Mouse (Mus musculus) MEL (cell line): Measurements from ENCODE around the gene Myom1. TPM values are rescaled to one million over a fixed set of nuclear protein-coding genes. Genes with fewer than 3 reads are reported as not detected.

Source experiments
- DNase-seq: peaks from one replicate; pipeline ENCODE4 v3.0.0; 2011; ENCODE audit warnings: low read depth, low spot score
- H3K27ac ChIP-seq: 2 replicates; pipeline ENCODE4 v1.5.1; 2012; ENCODE audit warnings: low read depth, mild to moderate bottlenecking, control low read depth, low read length, moderate library complexity; ENCODE audit not compliant: control insufficient read depth
- H3K27me3 ChIP-seq, 2 experiments: fragments of 150-350 bp in 1 of 2; sonication (generic) in 1 of 2; 2 replicates each; pipeline ENCODE4 v1.6.1; 2012; ENCODE audit warnings: low read length in 2 of 2, mild to moderate bottlenecking in 2 of 2, improper control_type of control experiment in 1 of 2, moderate library complexity in 1 of 2; ENCODE audit not compliant: insufficient read depth in 2 of 2, control insufficient read depth in 1 of 2
- H3K36me3 ChIP-seq, 2 experiments: 2 replicates each; pipeline ENCODE4 v1.6.1; 2012 to 2014; ENCODE audit warnings: low read length in 2 of 2, improper control_type of control experiment in 1 of 2, inconsistent platforms in 1 of 2, mild to moderate bottlenecking in 1 of 2; ENCODE audit not compliant: insufficient read depth in 2 of 2, control insufficient read depth in 1 of 2
- H3K4me1 ChIP-seq, 2 experiments: fragments of 150-350 bp in 1 of 2; sonication (generic) in 1 of 2; 2 replicates each; pipeline ENCODE4 v1.6.1; 2012; ENCODE audit warnings: low read length in 2 of 2, improper control_type of control experiment in 1 of 2, mild to moderate bottlenecking in 1 of 2; ENCODE audit not compliant: insufficient read depth in 2 of 2, control insufficient read depth in 1 of 2
- H3K4me3 ChIP-seq, 2 experiments: fragments of 150-350 bp in 1 of 2; sonication (generic) in 1 of 2; 2 replicates each; pipeline ENCODE4 v1.5.1; 2012; ENCODE audit warnings: low read depth in 2 of 2, low read length in 2 of 2, mild to moderate bottlenecking in 2 of 2, moderate library complexity in 2 of 2, control low read depth in 1 of 2, improper control_type of control experiment in 1 of 2; ENCODE audit not compliant: control insufficient read depth in 1 of 2, insufficient read depth in 1 of 2
- H3K79me2 ChIP-seq: 2 replicates; pipeline ENCODE4 v1.6.1; 2012; ENCODE audit warnings: mild to moderate bottlenecking, low read length, moderate library complexity; ENCODE audit not compliant: control insufficient read depth, poor library complexity, insufficient read depth
- H3K9ac ChIP-seq: 2 replicates; pipeline ENCODE4 v1.6.1; 2012; ENCODE audit warnings: low read depth, mild to moderate bottlenecking, control low read depth, low read length, moderate library complexity; ENCODE audit not compliant: control insufficient read depth, poor library complexity, severe bottlenecking
- H3K9me3 ChIP-seq: fragments of 150-350 bp; sonication (generic); replicated peaks from 2 replicates; pipeline ENCODE4 v1.6.1; 2012; ENCODE audit warnings: mild to moderate bottlenecking, low read length, improper control_type of control experiment, moderate library complexity; ENCODE audit not compliant: insufficient read depth
- BHLHE40 ChIP-seq: IDR thresholded peaks from 2 replicates; pipeline ENCODE4 v1.6.1; 2012; ENCODE audit warnings: low read depth, mild to moderate bottlenecking, inconsistent platforms, low read length, improper control_type of control experiment, borderline replicate concordance
- CHD2 ChIP-seq: IDR thresholded peaks from 2 replicates; pipeline ENCODE4 v1.6.1; 2011; ENCODE audit warnings: low read length, improper control_type of control experiment
- CTCF ChIP-seq, 3 experiments: IDR thresholded peaks in 2 of 3; conservative IDR thresholded peaks in 1 of 3; 2 replicates each; pipeline ENCODE4 v1.5.1; 2011 to 2012; ENCODE audit warnings: low read length in 3 of 3, low read depth in 2 of 3, mild to moderate bottlenecking in 2 of 3, improper control_type of control experiment in 1 of 3, inconsistent platforms in 1 of 3, mixed read lengths in 1 of 3, moderate library complexity in 1 of 3; ENCODE audit not compliant: control insufficient read depth in 1 of 3, insufficient read depth in 1 of 3, poor library complexity in 1 of 3, severe bottlenecking in 1 of 3
- E2F4 ChIP-seq: IDR thresholded peaks from 2 replicates; pipeline ENCODE4 v1.6.1; 2011; ENCODE audit warnings: low read depth, low read length, improper control_type of control experiment, borderline replicate concordance
- ELF1 ChIP-seq: IDR thresholded peaks from 2 replicates; pipeline ENCODE4 v1.6.1; 2014; ENCODE audit warnings: low read depth, mild to moderate bottlenecking, inconsistent platforms, low read length, improper control_type of control experiment, moderate library complexity
- EP300 ChIP-seq, 2 experiments: IDR thresholded peaks; 2 replicates each; pipeline ENCODE4 v1.6.1; 2011; ENCODE audit warnings: improper control_type of control experiment in 2 of 2, low read length in 2 of 2, low read depth in 1 of 2, mild to moderate bottlenecking in 1 of 2
- ETS1 ChIP-seq: IDR thresholded peaks from 2 replicates; pipeline ENCODE4 v1.6.1; 2012; ENCODE audit warnings: low read depth, mild to moderate bottlenecking, inconsistent platforms, low read length, improper control_type of control experiment, moderate library complexity
- GATA1 ChIP-seq: IDR thresholded peaks from 2 replicates; pipeline ENCODE4 v1.6.1; 2011; ENCODE audit warnings: low read depth, low read length, improper control_type of control experiment
- JUND ChIP-seq: IDR thresholded peaks from 2 replicates; pipeline ENCODE4 v1.6.1; 2011; ENCODE audit warnings: low read depth, mild to moderate bottlenecking, improper control_type of control experiment, low read length
- KAT2A ChIP-seq: conservative IDR thresholded peaks from 2 replicates; pipeline ENCODE4 v1.6.1; 2012; ENCODE audit warnings: low read depth, low read length, improper control_type of control experiment, inconsistent platforms
- MAFK ChIP-seq: IDR thresholded peaks from 2 replicates; pipeline ENCODE4 v1.6.1; 2011; ENCODE audit warnings: low read depth, mild to moderate bottlenecking, low read length, improper control_type of control experiment, borderline replicate concordance
- MAX ChIP-seq: IDR thresholded peaks from 2 replicates; pipeline ENCODE4 v1.6.1; 2011; ENCODE audit warnings: low read length, improper control_type of control experiment
- MAZ ChIP-seq: IDR thresholded peaks from 2 replicates; pipeline ENCODE4 v1.6.1; 2012; ENCODE audit warnings: low read depth, mild to moderate bottlenecking, inconsistent platforms, low read length, improper control_type of control experiment
- MEF2A ChIP-seq: IDR thresholded peaks from 2 replicates; pipeline ENCODE4 v1.6.1; 2014; ENCODE audit warnings: low read depth, mild to moderate bottlenecking, inconsistent platforms, low read length, improper control_type of control experiment; ENCODE audit not compliant: poor library complexity, insufficient replicate concordance, severe bottlenecking; ENCODE audit errors: extremely low read depth
- MXI1 ChIP-seq: IDR thresholded peaks from 2 replicates; pipeline ENCODE4 v1.6.1; 2011; ENCODE audit warnings: mild to moderate bottlenecking, low read depth, low read length, improper control_type of control experiment
- MYB ChIP-seq: IDR thresholded peaks from 2 replicates; pipeline ENCODE4 v1.6.1; 2011; ENCODE audit warnings: mild to moderate bottlenecking, low read depth, low read length, improper control_type of control experiment
- MYC ChIP-seq: IDR thresholded peaks from 2 replicates; pipeline ENCODE4 v1.6.1; 2011; ENCODE audit warnings: low read depth, mild to moderate bottlenecking, low read length, improper control_type of control experiment, moderate library complexity
- NRF1 ChIP-seq: IDR thresholded peaks from 2 replicates; pipeline ENCODE4 v1.6.1; 2014; ENCODE audit warnings: low read depth, mild to moderate bottlenecking, inconsistent platforms, low read length, improper control_type of control experiment, moderate library complexity; ENCODE audit not compliant: poor library complexity, insufficient read depth, severe bottlenecking
- POLR2A ChIP-seq, 2 experiments: IDR thresholded peaks; 2 replicates each; pipeline ENCODE4 v1.6.1; 2011 to 2012; ENCODE audit warnings: low read length in 2 of 2, mild to moderate bottlenecking in 2 of 2, control low read depth in 1 of 2, improper control_type of control experiment in 1 of 2, low read depth in 1 of 2, moderate library complexity in 1 of 2; ENCODE audit not compliant: control insufficient read depth in 1 of 2, insufficient read depth in 1 of 2, poor library complexity in 1 of 2
- POLR2AphosphoS2 ChIP-seq: IDR thresholded peaks from 2 replicates; pipeline ENCODE4 v1.6.1; 2011; ENCODE audit warnings: low read length, improper control_type of control experiment
- POLR2AphosphoS5 ChIP-seq: IDR thresholded peaks from 2 replicates; pipeline ENCODE4 v1.6.1; 2012; ENCODE audit warnings: low read depth, borderline replicate concordance, mild to moderate bottlenecking, inconsistent platforms, low read length, moderate library complexity, mixed read lengths
- RCOR1 ChIP-seq: IDR thresholded peaks from 2 replicates; pipeline ENCODE4 v1.6.1; 2012; ENCODE audit warnings: low read depth, mild to moderate bottlenecking, inconsistent platforms, low read length, improper control_type of control experiment
- SIN3A ChIP-seq: IDR thresholded peaks from 2 replicates; pipeline ENCODE4 v1.6.1; 2012; ENCODE audit warnings: low read length, improper control_type of control experiment, inconsistent platforms
- SMC3 ChIP-seq: IDR thresholded peaks from 2 replicates; pipeline ENCODE4 v1.6.1; 2011; ENCODE audit warnings: low read depth, low read length, improper control_type of control experiment
- TAL1 ChIP-seq: IDR thresholded peaks from 2 replicates; pipeline ENCODE4 v1.6.1; 2012; ENCODE audit warnings: mild to moderate bottlenecking, inconsistent platforms, low read length, moderate library complexity, mixed read lengths
- TBP ChIP-seq: IDR thresholded peaks from 2 replicates; pipeline ENCODE4 v1.8.0; 2011; ENCODE audit warnings: low read depth, low read length, improper control_type of control experiment
- TCF12 ChIP-seq: IDR thresholded peaks from 2 replicates; pipeline ENCODE4 v1.6.1; 2014; ENCODE audit warnings: low read depth, mild to moderate bottlenecking, inconsistent platforms, low read length, improper control_type of control experiment, moderate library complexity
- ZNF384 ChIP-seq: IDR thresholded peaks from 2 replicates; pipeline ENCODE4 v1.6.1; 2012; ENCODE audit warnings: low read depth, mild to moderate bottlenecking, inconsistent platforms, low read length, improper control_type of control experiment
- polyA plus RNA-seq, 2 experiments: library from polyadenylated mRNA; stranded (reverse) in 1 of 2; unstranded in 1 of 2; fragments of >175 nt in 1 of 2; fragments of >200 nt in 1 of 2; gene quantifications; 2 replicates each; pipeline versions ENCODE4 v1.2.1 to v1.2.4; 2012; ENCODE audit warnings: low replicate concordance in 2 of 2, low read depth in 1 of 2; ENCODE audit not compliant: insufficient read length in 2 of 2, insufficient read depth in 1 of 2, missing spikeins in 1 of 2
- total RNA-seq: library from RNA; depleted of rRNA; stranded (reverse); fragments of 300-350 nt; gene quantifications from 2 replicates; pipeline ENCODE4 v1.2.3, GENCODE M21; 2012

Gene Myom1
- total and polyA plus RNA-seq, 3 experiments, result 0.65 to 0.79 TPM; not detected in 1

DNA sequence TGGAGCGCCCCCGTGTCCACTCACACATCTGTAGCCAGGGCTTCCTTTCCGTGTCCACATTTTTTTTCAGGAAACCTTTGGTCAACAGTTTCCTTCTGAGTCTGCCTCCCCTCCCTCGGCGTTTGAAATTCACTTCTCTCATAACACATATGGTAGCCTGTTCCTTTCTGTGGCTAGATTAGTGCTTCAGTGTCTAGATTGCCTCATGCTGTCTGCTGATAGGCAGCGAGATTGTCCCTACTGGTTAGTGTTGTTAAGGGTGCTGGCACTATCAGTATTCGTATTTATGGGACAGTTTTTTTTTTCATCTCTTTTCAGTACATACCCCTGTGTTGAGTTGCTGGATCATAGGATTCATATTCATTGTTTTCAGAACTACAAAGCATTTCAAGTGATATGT lies 54.0 kb downstream of the Myom1 start:
- peak; percentile 74 for DNase-seq
- no peaks in the 10 kb centered on the region for H3K9me3 ChIP-seq
- H3K36me3 ChIP-seq, result peaks cover 0 to 6% of the 10 kb centered on the region in 2 experiments; a peak in 2 of 4 replicates
- H3K4me3 ChIP-seq, result 0 out of 4 replicates have a peak overlapping the region, but pooled peaks of 1 of the 2 experiments have one; percentile 33
- no peaks in the 10 kb centered on the region for H3K79me2 ChIP-seq
- peaks cover 5 to 9% of the 10 kb centered on the region in 2 experiments; a peak in 3 of 4 replicates for H3K4me1 ChIP-seq
- H3K9ac ChIP-seq, result no peak overlapping the region
- no peak overlapping the region for H3K27ac ChIP-seq
- no peaks in the 10 kb centered on the region for H3K27me3 ChIP-seq
- TF ChIP-seq BHLHE40 (0 out of 2 replicates have a peak, but pooled peaks have one; percentile 14), POLR2AphosphoS5 (no peak), GATA1 (peak; percentile 90), ZNF384 (peak; percentile 92), JUND (0 out of 2 replicates have a peak, but pooled peaks have one; percentile 35), CHD2 (no peak), POLR2AphosphoS2 (no peak), TCF12 (peak; percentile 90), EP300 (IDR thresholded peaks at IDR 0.05; ENCODE audit: low read depth in 1 of 2, low read length in 2 of 2) (peak; percentile 79 to 91), MXI1 (no peak), TAL1 (peak; percentile 46), MAFK (peak; percentile 28; the same call in 1 of the 2 replicates), ETS1 (peak; percentile 84), SMC3 (peak; percentile 11; the same call in 1 of the 2 replicates), SIN3A (no peak; the same call in 1 of the 2 replicates), RCOR1 (peak; percentile 93), MAX (peak; percentile 46; the same call in 1 of the 2 replicates), TBP (0 out of 2 replicates have a peak, but pooled peaks have one; percentile 40), CTCF (IDR thresholded peaks at IDR 0.05 in 2 of 3, conservative IDR thresholded peaks at IDR 0.05 in 1 of 3; ENCODE audit: control insufficient read depth in 1 of 3, insufficient read depth in 1 of 3, low read depth in 2 of 3, low read length in 3 of 3, poor library complexity in 1 of 3, severe bottlenecking in 1 of 3) (no peak; a peak in 1 of 6 replicates)

DNA sequence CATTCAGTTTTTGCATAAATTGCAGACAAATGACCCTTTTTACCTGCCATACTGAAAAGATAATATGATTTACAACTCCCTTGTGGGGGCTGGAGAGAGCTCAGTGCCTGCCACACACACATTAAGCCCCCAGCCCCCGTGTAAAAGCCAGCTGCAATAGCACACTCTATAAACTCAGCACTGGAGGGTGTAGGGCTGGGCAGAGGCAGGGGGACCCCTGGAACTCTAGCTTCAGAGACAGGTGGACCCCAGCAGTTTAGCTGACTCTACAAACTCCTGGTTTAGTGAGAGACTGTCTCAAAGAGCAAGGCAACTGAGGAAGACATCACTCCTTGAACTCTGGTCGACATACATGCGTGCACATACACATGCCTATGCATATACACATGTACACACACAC lies 55.3 kb downstream of the Myom1 start:
- Histone ChIP-seq H3K4me1 (peaks cover 5 to 9% of the 10 kb centered on the region in 2 experiments; a peak in 3 of 4 replicates), H3K79me2 (no peaks in the 10 kb centered on the region), H3K9ac (no peak overlapping the region), H3K4me3 (no peak overlapping the region), H3K27me3 (no peaks in the 10 kb centered on the region), H3K27ac (no peak overlapping the region), H3K9me3 (no peaks in the 10 kb centered on the region), H3K36me3 (peaks cover 0 to 6% of the 10 kb centered on the region in 2 experiments; a peak in 2 of 4 replicates)
- no peak for DNase-seq
- TF ChIP-seq SIN3A (no peak), MYC (no peak), E2F4 (no peak), NRF1 (no peak), POLR2AphosphoS2 (no peak), POLR2A (IDR thresholded peaks at IDR 0.05; ENCODE audit: control insufficient read depth in 1 of 2, insufficient read depth in 1 of 2, low read depth in 1 of 2, low read length in 2 of 2, poor library complexity in 1 of 2) (no peak), MAZ (no peak), ELF1 (no peak), MXI1 (no peak), MEF2A (no peak), MYB (no peak), SMC3 (no peak), KAT2A (no peak)
- TF ChIP-seq, all 39 proteins: peak for 0
